Mouse (Mus musculus) erythroblast, embryonic 14.5 days (primary cell): ENCODE data around the gene Sall2.

Experiments used
- GATA1 ChIP-seq: IDR thresholded peaks from 2 replicates; pipeline ENCODE4 v1.6.1; 2012; ENCODE audit warnings: low read length, inconsistent platforms, mixed read lengths
- TAL1 ChIP-seq: IDR thresholded peaks from 3 replicates; pipeline ENCODE4 v1.6.1; 2012; ENCODE audit warnings: low read length, inconsistent platforms, mixed read lengths

DNA sequence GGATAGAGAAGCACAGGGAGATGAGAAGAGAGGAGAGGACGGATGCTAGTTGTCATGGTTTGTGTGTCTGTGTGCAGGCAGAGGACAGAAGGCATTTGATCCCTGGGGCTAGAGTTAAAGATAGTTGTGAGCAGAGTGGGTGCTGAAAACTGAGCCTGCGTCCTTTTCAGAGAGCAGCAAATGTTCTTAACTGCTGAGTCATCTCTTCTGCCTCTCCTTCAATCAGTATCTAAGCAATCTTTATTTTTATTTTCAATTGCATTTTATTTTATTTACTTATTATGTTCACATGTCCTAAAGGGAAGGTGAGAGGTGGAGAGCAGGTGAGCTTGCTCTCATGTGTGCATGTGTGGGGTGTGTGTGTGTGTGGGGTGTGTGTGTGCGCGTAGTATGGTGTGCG, 44.9 kb downstream of the Sall2 start:
- no peak for TF ChIP-seq TAL1
- no peak for TF ChIP-seq GATA1
